24 mouse cellular contexts compared by ENCODE assay signal in genomic region chr5:77436308-77436707, GRCm38 (mm10). TPM values are rescaled to one million over a fixed set of nuclear protein-coding genes. Genes with fewer than 3 reads are reported as not detected.
DNase-seq lines count a peak whose midpoint lies in the region; ATAC-seq and TF ChIP-seq lines count a peak whose summit lies in the region.
"Had no signal": no experiment of that assay in that cellular context is flagged by ENCODE, and none has a peak within 500 bp of the region (broad histone marks: within the 10 kb centered on the region; RNA-seq: fewer than 3 reads in every experiment).

No protein-coding gene starts in this region.

- no peaks in the 10 kb centered on the region for H3K9me3 ChIP-seq in kidney, embryonic 14.5 days (ENCODE audit: control insufficient read depth, low read length)
- no peaks in the 10 kb centered on the region for H3K9me3 ChIP-seq in kidney, embryonic 16.5 days (ENCODE audit: low read length)
- H3K9me3 ChIP-seq: embryonic facial prominence, embryonic 13.5 days; embryonic facial prominence, embryonic 15.5 days; forebrain, embryonic 10.5 days; forebrain, embryonic 12.5 days had no signal

- no peak overlapping the region for H3K9ac ChIP-seq in kidney, embryonic 14.5 days (ENCODE audit: low read depth, low read length)
- H3K9ac ChIP-seq in kidney, embryonic 16.5 days (replicated peaks; ENCODE audit: low read length), result no peak overlapping the region
- H3K9ac ChIP-seq: embryonic facial prominence, embryonic 13.5 days; embryonic facial prominence, embryonic 15.5 days; forebrain, embryonic 12.5 days had no signal

- TF ChIP-seq CTCF in Patski (IDR thresholded peaks at IDR 0.05), result peak; percentile 28

- H3K4me1 ChIP-seq in kidney, embryonic 14.5 days (ENCODE audit: control insufficient read depth, insufficient read depth, low read length), result no peaks in the 10 kb centered on the region; the same call in 1 of the 2 replicates
- peaks cover 13% of the 10 kb centered on the region for H3K4me1 ChIP-seq in kidney, embryonic 16.5 days (ENCODE audit: insufficient read depth, low read length)
- H3K4me1 ChIP-seq: embryonic facial prominence, embryonic 13.5 days; embryonic facial prominence, embryonic 15.5 days; forebrain, embryonic 10.5 days; forebrain, embryonic 12.5 days had no signal

- POLR2A ChIA-PET in Patski (lab: Charles Lee), result no interaction called here

- in situ Hi-C loops in Patski (cut with MboI; ENCODE audit: low pct_unique_long_range_greater_than_20kb), result no loop called here

- peak; percentile 88 for ATAC-seq in kidney, embryonic 14.5 days (ENCODE audit: low FRiP score, low TSS enrichment)
- peak; percentile 82 for ATAC-seq in kidney, embryonic 16.5 days (ENCODE audit: low FRiP score, low TSS enrichment)
- peak; percentile 99 for ATAC-seq in Patski
- ATAC-seq: forebrain, embryonic 14.5 days; forebrain, embryonic 16.5 days had no signal

- no peak for DNase-seq in kidney, adult 8-10 months
- DNase-seq in kidney, adult 18-20 months, result no peak
- DNase-seq in retina, postnatal 1 day, result peak; percentile 17
- DNase-seq in retina, embryonic 14.5 days (ENCODE audit: low spot score), result no peak
- DNase-seq in Patski (ENCODE audit: low read depth, low spot score), result peak; percentile 51
- no peak for DNase-seq in right cerebral cortex, postnatal 4 days
- DNase-seq: adrenal gland, adult 2 months; adrenal gland, postnatal 10 days; adrenal gland, postnatal 25 days; cerebellum, adult 11 months; cerebellum, adult 18-20 months; cerebellum, adult 8-10 months; cerebellum, adult 9-11 months; cerebellum, postnatal 14 days; cerebellum, postnatal 36 days had no signal

- no peaks in the 10 kb centered on the region for H3K36me3 ChIP-seq in kidney, embryonic 14.5 days (ENCODE audit: control insufficient read depth, insufficient read depth, low read length)
- no peaks in the 10 kb centered on the region for H3K36me3 ChIP-seq in kidney, embryonic 16.5 days (ENCODE audit: insufficient read depth, low read length)
- H3K36me3 ChIP-seq: embryonic facial prominence, embryonic 13.5 days; embryonic facial prominence, embryonic 15.5 days; forebrain, embryonic 10.5 days; forebrain, embryonic 12.5 days had no signal

- CTCF ChIA-PET in Patski (lab: Charles Lee), result interaction anchor here (1.8 to 2.4 kb wide), 2 partner anchors 20 to 22 kb away, joined by 5 to 6 read pairs; no protein-coding TSS in a partner anchor

- no peak overlapping the region for H3K4me3 ChIP-seq in kidney, embryonic 14.5 days (ENCODE audit: low read length)
- no peak overlapping the region for H3K4me3 ChIP-seq in kidney, embryonic 16.5 days (ENCODE audit: low read length)
- H3K4me3 ChIP-seq: embryonic facial prominence, embryonic 13.5 days; embryonic facial prominence, embryonic 15.5 days; erythroblast, embryonic 14.5 days; forebrain, embryonic 10.5 days; forebrain, embryonic 12.5 days had no signal

- 68% methylated on average over 4 of the region's 4 CpGs for WGBS in kidney, embryonic 14.5 days
- 53% methylated on average over 4 of the region's 4 CpGs for WGBS in kidney, embryonic 16.5 days

- H3K27me3 ChIP-seq in kidney, embryonic 14.5 days (ENCODE audit: control insufficient read depth, insufficient read depth, low read length), result no peaks in the 10 kb centered on the region
- H3K27me3 ChIP-seq in kidney, embryonic 16.5 days (ENCODE audit: insufficient read depth, low read length), result no peaks in the 10 kb centered on the region
- no peaks in the 10 kb centered on the region for H3K27me3 ChIP-seq in Patski
- H3K27me3 ChIP-seq: embryonic facial prominence, embryonic 15.5 days; forebrain, embryonic 12.5 days had no signal

- no peak overlapping the region for H3K4me2 ChIP-seq in kidney, embryonic 14.5 days (replicated peaks; ENCODE audit: low read depth, low read length)
- H3K4me2 ChIP-seq in kidney, embryonic 16.5 days (replicated peaks; ENCODE audit: low read depth, low read length), result no peak overlapping the region
- H3K4me2 ChIP-seq: embryonic facial prominence, embryonic 13.5 days; embryonic facial prominence, embryonic 15.5 days; forebrain, embryonic 12.5 days had no signal

- H3K27ac ChIP-seq in kidney, embryonic 14.5 days (ENCODE audit: low read depth, low read length), result no peak overlapping the region
- H3K27ac ChIP-seq in kidney, embryonic 16.5 days (ENCODE audit: low read length), result no peak overlapping the region
- H3K27ac ChIP-seq: embryonic facial prominence, embryonic 13.5 days; embryonic facial prominence, embryonic 15.5 days; forebrain, embryonic 10.5 days; forebrain, embryonic 12.5 days had no signal

RNA-seq across cellular contexts. Expression of gene Igfbp7, which starts 28.5 kb away (rescaled TPM):
- 250 and 252 TPM in 2 replicates for polyA plus RNA-seq in kidney, embryonic 14.5 days (2014; fragmentation: Nextera tagmentation; extraction: Ambion mirVana)
- polyA plus RNA-seq in kidney, embryonic 16.5 days (2015; fragmentation: Nextera tagmentation; extraction: Ambion mirVana), result 455 and 475 TPM in 2 replicates
- 1,229 TPM for polyA plus RNA-seq in Patski (2021)

Comparison
In these comparisons a context has a peak if more than half of its experiments do, and no peak if none do; other contexts are left out.
1. DNase-seq: peak in retina, postnatal 1 day (single experiment) and Patski (single experiment); none in kidney, adult 8-10 months (0 of 2), kidney, adult 18-20 months (single experiment), retina, embryonic 14.5 days (single experiment) and right cerebral cortex, postnatal 4 days (single experiment).
2. Peak in every context shown above with its lines, with median percentiles within 50 percentile points of each other: ATAC-seq.